Mouse (Mus musculus): ENCODE measurements around the gene Cxcr2. TPM values are rescaled to one million over a fixed set of nuclear protein-coding genes. Genes with fewer than 3 reads are reported as not detected.

The Cxcr2 gene
- total and polyA plus RNA-seq, 3 experiments = 0.14 to 1.3 (median 0.52) TPM

DNA sequence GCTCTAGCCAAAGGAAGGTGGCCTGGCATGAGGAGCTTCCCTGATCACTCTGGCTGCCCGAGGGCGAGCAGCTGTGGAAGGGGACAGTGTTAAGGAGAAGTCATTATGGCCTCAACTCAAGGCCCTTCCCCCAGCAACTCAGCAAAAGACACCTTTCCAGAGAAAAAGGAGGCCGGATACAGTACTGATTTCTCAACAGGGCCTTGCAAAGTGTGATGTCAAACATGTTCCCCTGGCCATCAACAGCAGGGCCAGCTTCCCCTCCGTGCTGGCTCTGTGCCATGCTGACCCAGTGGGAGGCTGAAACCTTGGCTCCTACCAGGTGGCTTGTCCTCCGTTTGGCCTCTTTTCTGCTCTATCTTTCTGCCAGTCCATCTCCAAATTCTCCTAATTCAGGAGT lies 13.3 kb downstream of the Cxcr2 start:
- Histone ChIP-seq H3K4me1 (ENCODE audit: control insufficient read depth, insufficient read depth, low read length) (no peaks in the 10 kb centered on the region), H3K4me3 (no peak overlapping the region), H3K9ac (ENCODE audit: low read depth, low read length) (no peak overlapping the region), H3K27ac (no peak overlapping the region), H3K79me2 (replicated peaks; ENCODE audit: control insufficient read depth, insufficient read depth, low read length) (no peaks in the 10 kb centered on the region), H3K36me3 (ENCODE audit: control insufficient read depth, insufficient read depth, low read length) (no peaks in the 10 kb centered on the region), H3K27me3 (ENCODE audit: control insufficient read depth, insufficient read depth, low read length) (no peaks in the 10 kb centered on the region)
- intact Hi-C loops (cut with DNase I) = no loop called here
- no peak for DNase-seq
- TF ChIP-seq CTCF (IDR thresholded peaks at IDR 0.05) (no peak), EP300 (IDR thresholded peaks at IDR 0.05; ENCODE audit: insufficient read depth, low read depth, low read length) (no peak), POLR2A (IDR thresholded peaks at IDR 0.05; ENCODE audit: insufficient read depth, low read depth, low read length) (no peak)
- 67% methylated on average over 5 of the region's 5 CpGs for WGBS

GRCm38 (mm10) chr1:74169721-74170120 lies 15.9 kb downstream of the Cxcr2 start:
- no peak for TF ChIP-seq EP300 (IDR thresholded peaks at IDR 0.05; ENCODE audit: insufficient read depth, low read depth, low read length)
- TF ChIP-seq CTCF (IDR thresholded peaks at IDR 0.05) = no peak
- TF ChIP-seq POLR2A (IDR thresholded peaks at IDR 0.05; ENCODE audit: insufficient read depth, low read depth, low read length) = no peak
- Histone ChIP-seq H3K9ac (ENCODE audit: low read depth, low read length) (no peak overlapping the region), H3K4me3 (no peak overlapping the region), H3K4me1 (ENCODE audit: control insufficient read depth, insufficient read depth, low read length) (no peaks in the 10 kb centered on the region), H3K27me3 (ENCODE audit: control insufficient read depth, insufficient read depth, low read length) (no peaks in the 10 kb centered on the region), H3K79me2 (replicated peaks; ENCODE audit: control insufficient read depth, insufficient read depth, low read length) (no peaks in the 10 kb centered on the region), H3K36me3 (ENCODE audit: control insufficient read depth, insufficient read depth, low read length) (no peaks in the 10 kb centered on the region), H3K27ac (no peak overlapping the region)
- intact Hi-C loops (cut with DNase I) = no loop called here
- 95% methylated on average over 3 of the region's 3 CpGs for WGBS
- DNase-seq = no peak

DNA sequence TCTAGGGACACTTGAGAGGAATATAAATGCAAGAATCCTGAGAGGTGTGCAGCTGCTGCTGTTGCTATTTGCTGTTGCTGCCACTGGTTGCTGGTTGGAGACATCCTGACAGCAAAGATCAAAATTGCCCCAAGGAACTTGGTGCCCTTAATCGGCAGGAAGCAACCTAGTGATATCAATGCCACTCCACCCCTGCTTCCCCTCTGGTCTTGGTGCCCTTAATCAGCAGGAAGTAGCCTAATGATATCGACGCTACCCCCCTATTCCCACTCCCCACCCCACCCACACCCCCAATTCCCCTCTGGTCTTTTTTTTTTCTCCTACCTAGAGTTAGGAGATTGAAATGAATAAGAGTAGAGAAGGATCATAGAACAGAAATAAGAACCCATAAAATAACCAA lies 18.9 kb downstream of the Cxcr2 start:
- no peak overlapping the region for H3K27ac ChIP-seq
- intact Hi-C loops (cut with DNase I) = no loop called here
- H3K36me3 ChIP-seq (ENCODE audit: control insufficient read depth, insufficient read depth, low read length) = no peaks in the 10 kb centered on the region
- no peaks in the 10 kb centered on the region for H3K4me1 ChIP-seq (ENCODE audit: control insufficient read depth, insufficient read depth, low read length)
- no peaks in the 10 kb centered on the region for H3K79me2 ChIP-seq (replicated peaks; ENCODE audit: control insufficient read depth, insufficient read depth, low read length)
- H3K9ac ChIP-seq (ENCODE audit: low read depth, low read length) = no peak overlapping the region
- TF ChIP-seq EP300 (IDR thresholded peaks at IDR 0.05; ENCODE audit: insufficient read depth, low read depth, low read length) (no peak), POLR2A (IDR thresholded peaks at IDR 0.05; ENCODE audit: insufficient read depth, low read depth, low read length) (no peak), CTCF (IDR thresholded peaks at IDR 0.05) (no peak)
- DNase-seq = no peak
- WGBS = 39% methylated on average over 3 of the region's 3 CpGs
- no peaks in the 10 kb centered on the region for H3K27me3 ChIP-seq (ENCODE audit: control insufficient read depth, insufficient read depth, low read length)
- no peak overlapping the region for H3K4me3 ChIP-seq

DNA sequence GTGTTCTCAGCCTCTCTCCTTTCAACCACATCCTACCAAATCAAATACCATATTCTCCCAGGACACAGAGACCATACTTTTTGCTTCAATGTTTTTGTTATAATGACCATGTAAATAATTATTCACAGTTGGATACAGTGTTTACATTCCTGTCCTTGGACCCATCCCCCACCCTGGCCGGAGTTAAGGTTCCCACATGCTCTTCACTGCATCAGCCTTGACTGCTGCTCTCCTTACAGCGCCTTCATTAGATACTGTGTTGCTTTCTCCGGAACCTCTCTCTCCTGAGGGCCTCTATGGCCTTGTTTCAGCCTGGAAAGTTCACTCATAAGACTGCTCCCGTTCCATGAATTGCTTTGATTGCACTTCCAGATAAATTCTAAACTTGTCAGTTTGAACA lies 21.9 kb downstream of the Cxcr2 start:
- Histone ChIP-seq H3K27me3 (ENCODE audit: control insufficient read depth, insufficient read depth, low read length) (no peaks in the 10 kb centered on the region), H3K4me3 (no peak overlapping the region), H3K79me2 (replicated peaks; ENCODE audit: control insufficient read depth, insufficient read depth, low read length) (no peaks in the 10 kb centered on the region), H3K4me1 (ENCODE audit: control insufficient read depth, insufficient read depth, low read length) (no peaks in the 10 kb centered on the region), H3K36me3 (ENCODE audit: control insufficient read depth, insufficient read depth, low read length) (no peaks in the 10 kb centered on the region), H3K27ac (no peak overlapping the region), H3K9ac (ENCODE audit: low read depth, low read length) (no peak overlapping the region)
- intact Hi-C loops (cut with DNase I) = no loop called here
- TF ChIP-seq EP300 (IDR thresholded peaks at IDR 0.05; ENCODE audit: insufficient read depth, low read depth, low read length) (no peak), CTCF (IDR thresholded peaks at IDR 0.05) (no peak), POLR2A (IDR thresholded peaks at IDR 0.05; ENCODE audit: insufficient read depth, low read depth, low read length) (no peak)
- DNase-seq = no peak
- 71% methylated on average over 4 of the region's 4 CpGs for WGBS

- no peaks in the 10 kb centered on the region for H3K79me2 ChIP-seq (replicated peaks; ENCODE audit: control insufficient read depth, insufficient read depth, low read length)
- H3K36me3 ChIP-seq (ENCODE audit: control insufficient read depth, insufficient read depth, low read length) = no peaks in the 10 kb centered on the region
- no peak overlapping the region for H3K27ac ChIP-seq
- intact Hi-C loops (cut with DNase I) = no loop called here
- no peaks in the 10 kb centered on the region for H3K4me1 ChIP-seq (ENCODE audit: control insufficient read depth, insufficient read depth, low read length)
- TF ChIP-seq EP300 (IDR thresholded peaks at IDR 0.05; ENCODE audit: insufficient read depth, low read depth, low read length) = no peak
- no peak for TF ChIP-seq CTCF (IDR thresholded peaks at IDR 0.05)
- DNase-seq = no peak
- no peak overlapping the region for H3K4me3 ChIP-seq
- no peaks in the 10 kb centered on the region for H3K27me3 ChIP-seq (ENCODE audit: control insufficient read depth, insufficient read depth, low read length)
- WGBS = 72% methylated on average over 3 of the region's 3 CpGs
- H3K9ac ChIP-seq (ENCODE audit: low read depth, low read length) = no peak overlapping the region
Observed at GRCm38 (mm10) chr1:74178618-74179017, 24.8 kb downstream of the Cxcr2 start.

DNA sequence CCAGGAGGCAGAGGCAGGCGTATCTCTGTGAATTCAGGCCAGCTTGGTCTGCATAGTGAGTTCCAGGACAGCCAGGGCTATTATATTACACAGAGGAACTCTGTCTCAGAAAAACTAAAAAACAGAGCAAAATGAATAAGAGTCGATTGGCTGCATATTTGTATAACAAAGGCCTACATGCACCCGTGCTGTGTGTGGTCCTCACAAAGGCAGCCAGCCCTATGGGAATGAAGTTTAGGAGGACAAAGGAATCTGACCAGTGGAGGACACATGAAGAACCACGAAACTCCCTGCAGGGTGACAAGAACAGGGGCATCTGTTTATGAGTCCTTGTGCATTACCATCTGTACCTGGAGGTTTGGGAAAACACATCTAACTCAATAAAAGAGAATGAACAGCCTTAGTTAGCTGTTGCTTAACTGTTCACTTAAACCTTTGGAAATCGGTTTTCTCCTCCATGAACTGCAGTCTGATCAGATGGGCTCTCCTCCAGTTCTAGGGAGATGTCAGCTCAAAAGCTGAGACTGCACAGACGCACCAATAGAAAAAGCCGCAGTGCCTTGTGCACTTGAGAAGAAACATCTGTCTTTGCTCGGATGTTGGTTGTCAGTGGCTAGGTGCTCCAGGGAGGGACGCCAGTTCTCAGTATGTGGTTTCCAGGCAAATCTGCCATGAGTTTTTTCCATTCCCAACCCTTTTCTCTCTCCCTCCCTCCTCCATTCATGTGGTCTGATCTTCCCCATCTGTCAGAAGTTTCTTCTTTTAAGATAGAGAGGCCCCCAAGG lies 26.0 kb downstream of the Cxcr2 start:
- 46% methylated on average over 9 of the region's 9 CpGs for WGBS
- Histone ChIP-seq H3K79me2 (replicated peaks; ENCODE audit: control insufficient read depth, insufficient read depth, low read length) (no peaks in the 10 kb centered on the region), H3K27ac (no peak overlapping the region), H3K36me3 (ENCODE audit: control insufficient read depth, insufficient read depth, low read length) (no peaks in the 10 kb centered on the region), H3K27me3 (ENCODE audit: control insufficient read depth, insufficient read depth, low read length) (no peaks in the 10 kb centered on the region), H3K4me3 (no peak overlapping the region), H3K9ac (ENCODE audit: low read depth, low read length) (no peak overlapping the region), H3K4me1 (ENCODE audit: control insufficient read depth, insufficient read depth, low read length) (no peaks in the 10 kb centered on the region)
- TF ChIP-seq CTCF (IDR thresholded peaks at IDR 0.05) (no peak), EP300 (IDR thresholded peaks at IDR 0.05; ENCODE audit: insufficient read depth, low read depth, low read length) (no peak), POLR2A (IDR thresholded peaks at IDR 0.05; ENCODE audit: insufficient read depth, low read depth, low read length) (no peak)
- intact Hi-C loops (cut with DNase I) = no loop called here
- DNase-seq = no peak

Measured in heart, adult 2 months (tissue).